Mouse (Mus musculus) hindbrain, embryonic 11.5 days (tissue): ENCODE results near the gene Slc1a4. TPM values are rescaled to one million over a fixed set of nuclear protein-coding genes. Genes with fewer than 3 reads are reported as not detected.

Source experiments
- ATAC-seq: fragments of 200-750 bp; cut with Nextera tagmentation; 2 replicates; pipeline ENCODE4 v1.8.0; 2017; ENCODE audit warnings: mild to moderate bottlenecking, moderate TSS enrichment, moderate library complexity; ENCODE audit not compliant: low FRiP score
- DNase-seq: peaks from one replicate; pipeline ENCODE4 v3.0.0-alpha.2; 2015; ENCODE audit warnings: low spot score
- H3K27ac ChIP-seq: fragments of 300-500 bp; sonication (generic); 2 replicates; pipeline ENCODE4 v1.5.1; 2014; ENCODE audit warnings: mild to moderate bottlenecking, low read depth, low read length
- H3K27me3 ChIP-seq: fragments of 300-500 bp; sonication (generic); 2 replicates; pipeline ENCODE4 v1.6.1; 2014; ENCODE audit warnings: mild to moderate bottlenecking, low read length, moderate library complexity, mixed read lengths; ENCODE audit not compliant: control insufficient read depth, insufficient read depth
- H3K36me3 ChIP-seq: fragments of 300-500 bp; sonication (generic); 2 replicates; pipeline ENCODE4 v1.6.1; 2014; ENCODE audit warnings: mild to moderate bottlenecking, low read length, moderate library complexity, mixed read lengths; ENCODE audit not compliant: control insufficient read depth, insufficient read depth
- H3K4me1 ChIP-seq: fragments of 300-500 bp; sonication (generic); replicated peaks from 2 replicates; pipeline ENCODE4 v1.6.1; 2014; ENCODE audit warnings: low read length, mixed read lengths; ENCODE audit not compliant: control insufficient read depth, insufficient read depth
- H3K4me2 ChIP-seq: fragments of 300-500 bp; sonication (generic); replicated peaks from 2 replicates; pipeline ENCODE4 v1.6.1; 2014; ENCODE audit warnings: mild to moderate bottlenecking, low read depth, low read length
- H3K4me3 ChIP-seq: fragments of 300-500 bp; sonication (generic); 2 replicates; pipeline ENCODE4 v1.5.1; 2014; ENCODE audit warnings: low read depth, low read length
- H3K9ac ChIP-seq: fragments of 300-500 bp; sonication (generic); 2 replicates; pipeline ENCODE4 v1.6.1; 2014; ENCODE audit warnings: low read depth, low read length
- H3K9me3 ChIP-seq: fragments of 300-500 bp; sonication (generic); 2 replicates; pipeline ENCODE4 v1.6.1; 2016; ENCODE audit warnings: low read length; ENCODE audit not compliant: control insufficient read depth
- WGBS: fragments of 180-500 bp; shearing (Covaris S2); extraction: QIAGEN DNeasy Blood & Tissue Kit; methylation state at CpG from one replicate; pipeline ENCODE4 v1.1.7; 2014; 5-methylcytosine and 5-hydroxymethylcytosine counted together
- polyA plus RNA-seq: library from polyadenylated mRNA; unstranded; fragments of >200 nt; fragmentation: Nextera tagmentation; extraction: Ambion mirVana; gene quantifications from 2 replicates; pipeline ENCODE4 v1.2.1, GENCODE M21; 2014

Slc1a4 gene
- polyA plus RNA-seq, 1 experiment from 2014 or later = 19.3 TPM

GRCm38 (mm10) chr11:20313576-20313975, 18.9 kb downstream of the Slc1a4 start:
- ATAC-seq = no peak
- Histone ChIP-seq H3K27me3 (no peaks in the 10 kb centered on the region), H3K9me3 (no peaks in the 10 kb centered on the region), H3K36me3 (no peaks in the 10 kb centered on the region), H3K4me3 (no peak overlapping the region), H3K9ac (no peak overlapping the region), H3K4me2 (no peak overlapping the region), H3K27ac (no peak overlapping the region), H3K4me1 (no peaks in the 10 kb centered on the region)
- no peak for DNase-seq
- 94% methylated on average over 8 of the region's 8 CpGs for WGBS

- no peak overlapping the region for H3K4me3 ChIP-seq
- no peak overlapping the region for H3K4me2 ChIP-seq
- WGBS = 80% methylated on average over 5 of the region's 5 CpGs
- ATAC-seq (no peak), DNase-seq (no peak)
- H3K9ac ChIP-seq = no peak overlapping the region
- no peaks in the 10 kb centered on the region for H3K36me3 ChIP-seq
- H3K27ac ChIP-seq = no peak overlapping the region
- no peaks in the 10 kb centered on the region for H3K27me3 ChIP-seq
- H3K4me1 ChIP-seq = no peaks in the 10 kb centered on the region
- no peaks in the 10 kb centered on the region for H3K9me3 ChIP-seq
Measured at GRCm38 (mm10) chr11:20309044-20309443, 23.5 kb downstream of the Slc1a4 start.

- WGBS = 94% methylated on average over 3 of the region's 3 CpGs
Measured at GRCm38 (mm10) chr11:20307409-20307808, 25.1 kb downstream of the Slc1a4 start.

GRCm38 (mm10) chr11:20305641-20306040, 26.9 kb downstream of the Slc1a4 start:
- Histone ChIP-seq H3K36me3 (no peaks in the 10 kb centered on the region), H3K27ac (no peak overlapping the region), H3K4me1 (no peaks in the 10 kb centered on the region), H3K27me3 (no peaks in the 10 kb centered on the region), H3K4me2 (no peak overlapping the region), H3K9ac (no peak overlapping the region), H3K4me3 (no peak overlapping the region), H3K9me3 (no peaks in the 10 kb centered on the region)
- WGBS = 59% methylated on average over 1 of the region's 1 CpGs
- DNase-seq (no peak), ATAC-seq (no peak)

More at GRCm38 (mm10) chr11:20307409-20307808, 25.1 kb downstream of the Slc1a4 start:
- Histone ChIP-seq H3K9me3 (no peaks in the 10 kb centered on the region), H3K4me3 (no peak overlapping the region), H3K9ac (no peak overlapping the region), H3K27me3 (no peaks in the 10 kb centered on the region), H3K4me2 (no peak overlapping the region), H3K4me1 (no peaks in the 10 kb centered on the region), H3K27ac (no peak overlapping the region), H3K36me3 (no peaks in the 10 kb centered on the region)
- no peak for ATAC-seq
- DNase-seq = no peak

- H3K4me3 ChIP-seq = no peak overlapping the region
- ATAC-seq (no peak), DNase-seq (peak; percentile 64)
- no peak overlapping the region for H3K9ac ChIP-seq
- 70% methylated on average over 6 of the region's 6 CpGs for WGBS
- H3K27ac ChIP-seq = no peak overlapping the region
- no peak overlapping the region for H3K4me2 ChIP-seq
- H3K27me3 ChIP-seq = no peaks in the 10 kb centered on the region
- no peaks in the 10 kb centered on the region for H3K4me1 ChIP-seq
- no peaks in the 10 kb centered on the region for H3K9me3 ChIP-seq
- no peaks in the 10 kb centered on the region for H3K36me3 ChIP-seq
Measured at GRCm38 (mm10) chr11:20304341-20304740, 28.2 kb downstream of the Slc1a4 start.

GRCm38 (mm10) chr11:20301332-20301731, 31.2 kb downstream of the Slc1a4 start:
- H3K27me3 ChIP-seq = no peaks in the 10 kb centered on the region
- no peak for DNase-seq
- no peaks in the 10 kb centered on the region for H3K36me3 ChIP-seq
- H3K4me2 ChIP-seq = no peak overlapping the region
- no peak overlapping the region for H3K27ac ChIP-seq
- no peak overlapping the region for H3K9ac ChIP-seq
- no peak overlapping the region for H3K4me3 ChIP-seq
- H3K4me1 ChIP-seq = no peaks in the 10 kb centered on the region
- H3K9me3 ChIP-seq = no peaks in the 10 kb centered on the region
- 84% methylated on average over 4 of the region's 4 CpGs for WGBS
- no peak for ATAC-seq

- 90% methylated on average over 6 of the region's 6 CpGs for WGBS
- H3K27ac ChIP-seq = no peak overlapping the region
Measured at GRCm38 (mm10) chr11:20300850-20301249, 31.7 kb downstream of the Slc1a4 start.

GRCm38 (mm10) chr11:20299900-20300299, 32.6 kb downstream of the Slc1a4 start:
- Histone ChIP-seq H3K4me3 (no peak overlapping the region), H3K27me3 (no peaks in the 10 kb centered on the region), H3K9ac (no peak overlapping the region), H3K9me3 (no peaks in the 10 kb centered on the region), H3K4me2 (no peak overlapping the region), H3K36me3 (no peaks in the 10 kb centered on the region), H3K27ac (no peak overlapping the region), H3K4me1 (no peaks in the 10 kb centered on the region)
- ATAC-seq = no peak
- WGBS = 80% methylated on average over 6 of the region's 6 CpGs
- DNase-seq = no peak

More at GRCm38 (mm10) chr11:20300850-20301249, 31.7 kb downstream of the Slc1a4 start:
- Histone ChIP-seq H3K4me3 (no peak overlapping the region), H3K9ac (no peak overlapping the region), H3K9me3 (no peaks in the 10 kb centered on the region), H3K27me3 (no peaks in the 10 kb centered on the region), H3K36me3 (no peaks in the 10 kb centered on the region), H3K4me1 (no peaks in the 10 kb centered on the region), H3K4me2 (no peak overlapping the region)
- ATAC-seq = no peak
- DNase-seq = no peak

- Histone ChIP-seq H3K4me1 (no peaks in the 10 kb centered on the region), H3K27ac (no peak overlapping the region), H3K4me2 (no peak overlapping the region), H3K9me3 (no peaks in the 10 kb centered on the region), H3K4me3 (no peak overlapping the region), H3K27me3 (no peaks in the 10 kb centered on the region), H3K36me3 (no peaks in the 10 kb centered on the region), H3K9ac (no peak overlapping the region)
- DNase-seq (no peak), ATAC-seq (no peak)
- WGBS = 82% methylated on average over 3 of the region's 3 CpGs
Measured at GRCm38 (mm10) chr11:20284463-20284862, 48.0 kb downstream of the Slc1a4 start.
